In genomic region chr12:40887496-40887895, GRCm38 (mm10) we compare ENCODE assay signal across 1 mouse cellular context.
TF ChIP-seq lines count a peak whose summit lies in the region.

No protein-coding gene starts in this region.

TF ChIP-seq in CH12.LX, 34 proteins besides CTCF, POLR2A, EP300 and RAD21 (continued from another document):
- TF ChIP-seq IRF4 (IDR thresholded peaks at IDR 0.05; ENCODE audit: low read depth, low read length) (no peak), HCFC1 (IDR thresholded peaks at IDR 0.05; ENCODE audit: low read depth, low read length) (no peak)
